Mouse (Mus musculus): ENCODE measurements around the gene Cd200r1.

GRCm38 (mm10) chr16:44742753-44743152, 22.8 kb upstream of the Cd200r1 start:
- TF ChIP-seq CTCF (IDR thresholded peaks at IDR 0.05) (peak; percentile 38), EP300 (IDR thresholded peaks at IDR 0.05; ENCODE audit: insufficient read depth, low read depth, low read length) (no peak)

All from heart, adult 2 months (tissue).